Mouse (Mus musculus): ENCODE data around the gene Sgms2.
"Not testable (repeated sequence)": the region's sequence is repeated elsewhere in the genome, so short reads cannot be mapped to it uniquely, and the experiment has no call there.

The Sgms2 gene

DNA sequence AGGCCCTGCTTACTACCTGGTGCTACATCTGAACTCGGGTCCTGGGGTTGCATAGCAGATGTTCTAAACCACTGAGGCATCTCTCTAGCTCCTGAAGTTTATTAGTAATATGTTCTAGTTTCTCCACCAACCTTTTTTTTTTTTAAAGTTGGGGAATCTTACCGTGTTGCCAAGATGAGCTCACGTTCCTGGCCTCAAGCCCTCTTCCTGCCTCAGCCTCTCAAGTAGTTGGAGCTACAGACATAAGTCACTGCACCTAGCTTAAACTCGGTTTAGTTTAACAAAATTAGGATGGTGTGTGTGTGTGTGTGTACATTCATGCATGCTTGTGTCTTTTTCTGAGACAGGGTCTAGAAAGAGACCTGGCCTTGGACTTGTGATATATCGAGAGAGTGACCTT is 132.2 kb downstream of the Sgms2 start:
- in situ Hi-C loops (cut with MboI, MseI) = loop anchor here (25.0 kb wide), 1 partner anchor 553 kb away; no protein-coding TSS in a partner anchor

DNA sequence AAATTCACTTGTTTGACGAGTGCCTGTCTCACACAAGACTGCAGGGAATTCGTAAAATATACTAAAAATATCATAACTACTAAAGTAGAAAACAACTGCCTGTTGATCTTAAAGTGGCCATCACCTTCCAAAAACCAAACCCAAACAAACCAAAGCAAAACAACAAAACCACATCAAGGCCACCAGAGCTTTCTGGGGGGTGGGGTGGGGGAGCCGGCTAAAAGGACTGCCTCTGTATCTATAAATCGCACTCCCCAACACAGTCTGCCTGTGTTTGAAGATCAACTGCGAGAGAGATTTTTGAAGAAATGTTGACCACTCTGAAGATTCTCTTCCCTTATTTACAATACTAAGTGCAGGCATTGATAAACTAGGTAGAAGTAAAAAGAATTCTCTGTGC is 133.0 kb downstream of the Sgms2 start:
- in situ Hi-C loops (cut with MboI, MseI) = loop anchor here (25.0 kb wide), 1 partner anchor 554 kb away; no protein-coding TSS in a partner anchor

GRCm38 (mm10) chr3:131357643-131358042 is 133.6 kb downstream of the Sgms2 start:
- in situ Hi-C loops (cut with MboI, MseI) = loop anchor here (25.0 kb wide), 1 partner anchor 555 kb away; no protein-coding TSS in a partner anchor

GRCm38 (mm10) chr3:131356026-131356425 is 135.2 kb downstream of the Sgms2 start:
- in situ Hi-C loops (cut with MboI, MseI) = loop anchor here (25.0 kb wide), 1 partner anchor 556 kb away; no protein-coding TSS in a partner anchor

GRCm38 (mm10) chr3:131350539-131350938 is 140.7 kb downstream of the Sgms2 start:
- in situ Hi-C loops (cut with MboI, MseI) = loop anchor here (25.0 kb wide), 1 partner anchor 562 kb away; no protein-coding TSS in a partner anchor

DNA sequence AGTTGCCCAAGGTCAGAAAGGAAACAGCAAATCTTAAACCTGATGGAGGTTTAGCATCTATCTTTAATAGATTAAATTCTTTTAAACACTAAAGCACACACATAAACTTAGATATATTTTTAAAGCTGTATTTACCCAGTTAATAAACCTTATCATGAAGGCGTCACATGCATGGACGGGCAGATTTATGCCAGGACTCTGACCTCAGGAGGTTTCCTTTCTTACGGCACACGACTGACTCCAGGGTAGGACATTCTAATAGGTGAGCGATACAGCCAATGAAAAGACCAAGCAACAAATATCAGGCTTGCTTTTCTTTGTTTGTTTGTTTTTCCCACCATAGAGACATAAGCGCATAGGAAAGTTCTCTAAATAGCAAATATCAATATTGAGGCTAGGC is 142.2 kb downstream of the Sgms2 start:
- in situ Hi-C loops (cut with MboI, MseI) = no loop called here

GRCm38 (mm10) chr3:131348579-131348950 is 142.6 kb downstream of the Sgms2 start:
- in situ Hi-C loops (cut with MboI, MseI) = no loop called here

- in situ Hi-C loops (cut with MboI, MseI) = no loop called here
Observed at GRCm38 (mm10) chr3:131347831-131348578, 143.2 kb downstream of the Sgms2 start.

DNA sequence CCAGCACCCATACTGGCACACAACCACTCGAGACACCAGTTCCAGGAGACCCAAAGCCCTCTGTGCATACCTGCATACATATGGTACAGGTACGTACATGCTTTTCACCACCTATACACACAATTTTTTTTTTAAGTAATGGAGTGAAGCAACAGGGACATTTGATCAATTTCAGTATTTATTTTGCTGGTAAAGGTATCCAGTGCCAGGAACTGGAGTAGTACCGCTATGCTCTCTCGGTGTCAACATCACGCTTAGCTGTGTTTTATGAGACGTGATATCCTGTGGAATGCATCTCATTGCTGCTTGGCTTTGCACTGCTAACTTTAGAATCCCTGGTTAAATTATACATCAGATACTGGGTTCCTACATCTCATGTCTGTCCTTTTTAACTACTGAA is 145.3 kb downstream of the Sgms2 start:
- in situ Hi-C loops (cut with MboI, MseI) = no loop called here

DNA sequence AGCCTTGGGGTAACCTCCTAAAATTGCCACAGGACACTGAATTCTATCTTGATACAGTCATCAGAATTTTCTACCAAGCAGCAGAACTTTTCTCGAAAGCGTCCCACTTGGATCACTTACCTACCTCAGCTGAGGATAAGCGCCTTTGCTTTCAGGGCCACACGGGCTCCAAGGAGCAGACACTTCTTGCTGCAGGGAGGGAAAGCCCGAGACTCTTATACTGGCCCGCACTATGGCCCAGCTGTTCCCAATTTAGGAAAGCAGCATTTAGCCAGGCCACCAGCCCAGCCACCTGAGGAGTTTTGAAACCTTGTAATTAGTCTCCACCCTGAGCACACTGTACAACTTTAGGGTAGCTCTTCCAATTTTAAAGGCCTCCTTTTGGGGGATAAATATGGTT is 147.9 kb downstream of the Sgms2 start:
- in situ Hi-C loops (cut with MboI, MseI) = no loop called here

- in situ Hi-C loops (cut with MboI, MseI) = no loop called here
Observed at GRCm38 (mm10) chr3:131340885-131341284, 150.3 kb downstream of the Sgms2 start.

DNA sequence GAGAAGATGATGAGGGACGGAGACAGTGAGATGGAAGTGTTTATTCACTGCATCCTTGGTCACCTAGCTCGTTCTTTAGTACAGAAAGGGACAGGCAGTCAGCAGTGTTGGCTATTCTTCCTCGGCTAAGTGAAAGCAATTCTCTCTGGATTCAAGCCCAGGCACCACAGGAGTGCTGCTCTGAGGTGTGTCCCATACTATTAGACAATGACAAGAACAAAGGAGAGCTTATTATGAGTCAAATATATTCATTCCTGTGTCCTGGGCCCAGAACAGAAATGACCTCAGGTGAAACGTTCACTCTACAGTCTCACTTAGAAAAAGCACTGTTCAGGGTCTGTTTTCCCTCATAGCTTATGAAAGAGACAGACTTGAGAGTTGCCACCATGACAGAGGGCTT is 151.9 kb downstream of the Sgms2 start:
- in situ Hi-C loops (cut with MboI, MseI) = no loop called here

- in situ Hi-C loops (cut with MboI, MseI) = not testable (repeated sequence)
Observed at GRCm38 (mm10) chr3:131337749-131338148, 153.5 kb downstream of the Sgms2 start.

GRCm38 (mm10) chr3:131336629-131337028 is 154.6 kb downstream of the Sgms2 start:
- in situ Hi-C loops (cut with MboI, MseI) = no loop called here

DNA sequence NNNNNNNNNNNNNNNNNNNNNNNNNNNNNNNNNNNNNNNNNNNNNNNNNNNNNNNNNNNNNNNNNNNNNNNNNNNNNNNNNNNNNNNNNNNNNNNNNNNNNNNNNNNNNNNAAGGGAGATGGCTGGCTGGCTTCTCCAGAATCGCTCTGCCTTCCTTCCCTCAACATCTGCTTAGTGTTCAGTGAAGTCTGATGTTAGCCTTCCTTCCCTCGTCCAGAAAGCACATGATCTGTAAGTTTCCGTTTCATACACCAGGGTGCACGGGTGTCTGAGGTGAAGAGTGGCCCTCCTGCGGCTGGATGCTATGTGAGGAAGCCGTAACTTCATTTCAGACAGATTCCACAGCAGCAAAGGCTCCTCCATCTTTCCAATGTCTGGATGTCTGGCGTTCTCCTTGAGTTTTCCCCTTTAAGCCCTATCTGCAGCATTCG is 156.1 kb downstream of the Sgms2 start:
- in situ Hi-C loops (cut with MboI, MseI) = no loop called here

- in situ Hi-C loops (cut with MboI, MseI) = loop anchor here (10.0 kb wide), 1 partner anchor 228 kb away; no protein-coding TSS in a partner anchor
Observed at GRCm38 (mm10) chr3:131327189-131327588, 164.0 kb downstream of the Sgms2 start.

- in situ Hi-C loops (cut with MboI, MseI) = loop anchor here (10.0 kb wide), 1 partner anchor 228 kb away; no protein-coding TSS in a partner anchor
Observed at GRCm38 (mm10) chr3:131326637-131327036, 164.6 kb downstream of the Sgms2 start.

GRCm38 (mm10) chr3:131322081-131322815 is 169.0 kb downstream of the Sgms2 start:
- in situ Hi-C loops (cut with MboI, MseI) = loop anchor here (10.0 kb wide), 1 partner anchor 233 kb away; no protein-coding TSS in a partner anchor

- in situ Hi-C loops (cut with MboI, MseI) = loop anchor here (10.0 kb wide), 1 partner anchor 235 kb away; no protein-coding TSS in a partner anchor
Observed at GRCm38 (mm10) chr3:131320184-131320583, 171.0 kb downstream of the Sgms2 start.

GRCm38 (mm10) chr3:131318211-131318610 is 173.0 kb downstream of the Sgms2 start:
- in situ Hi-C loops (cut with MboI, MseI) = no loop called here

DNA sequence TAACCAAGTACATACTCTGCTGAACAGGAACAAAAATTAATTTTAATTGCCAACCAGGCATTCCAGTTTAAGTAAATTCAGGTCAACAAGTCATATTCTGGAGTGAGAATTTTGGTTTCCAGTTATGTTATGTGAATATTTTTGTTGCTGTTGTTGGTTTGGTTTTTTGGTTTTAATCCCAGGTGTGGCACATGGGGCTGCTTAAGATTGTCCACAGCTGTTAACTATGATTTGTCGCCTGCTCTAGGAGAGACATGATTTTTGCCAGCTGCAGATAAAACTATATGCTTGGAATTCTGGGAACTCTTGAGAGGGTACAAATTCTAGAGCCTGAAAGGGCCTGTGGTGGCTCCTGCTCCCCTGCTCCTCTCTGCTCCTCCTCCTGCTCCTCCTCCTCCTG is 174.1 kb downstream of the Sgms2 start:
- in situ Hi-C loops (cut with MboI, MseI) = no loop called here

DNA sequence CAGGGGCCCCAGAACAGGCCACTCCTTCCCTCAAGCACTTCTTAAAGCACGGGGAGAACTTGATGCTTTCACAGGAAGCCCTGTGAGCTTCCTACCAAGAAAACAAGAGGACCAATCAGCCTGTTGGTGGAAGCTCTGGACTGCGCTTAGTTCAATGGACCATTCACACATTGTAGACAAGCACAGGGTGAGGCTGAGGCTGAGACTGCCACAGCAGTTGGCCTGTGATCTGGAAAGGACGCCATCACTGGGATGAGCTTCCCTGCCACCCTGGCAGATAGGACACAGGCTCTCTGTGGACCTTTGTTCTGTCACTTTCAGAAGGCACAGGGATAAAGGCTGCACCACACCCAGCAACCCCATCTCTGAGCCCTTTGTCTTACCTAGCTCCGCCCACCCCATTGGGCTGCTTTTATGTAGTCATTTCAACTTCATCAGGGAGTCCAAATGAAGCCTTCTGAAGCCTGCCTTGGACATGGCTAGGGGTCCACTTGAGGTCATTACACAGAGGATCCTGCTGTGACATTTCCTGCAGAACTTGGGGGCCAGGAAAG is 175.2 kb downstream of the Sgms2 start:
- in situ Hi-C loops (cut with MboI, MseI) = no loop called here
